Mouse (Mus musculus) CH12.LX (cell line): ENCODE data around the gene Pde11a. TPM values are rescaled to one million over a fixed set of nuclear protein-coding genes. Genes with fewer than 3 reads are reported as not detected.

Experiments
- DNase-seq: peaks from one replicate; pipeline ENCODE4 v3.0.0-alpha.2; 2013; ENCODE audit errors: extremely low read depth
- H3K27ac ChIP-seq: 2 replicates; pipeline ENCODE4 v1.5.1; 2012; ENCODE audit warnings: low read depth, mild to moderate bottlenecking, control low read depth, moderate library complexity; ENCODE audit not compliant: insufficient read depth
- H3K27me3 ChIP-seq: replicated peaks from 2 replicates; pipeline ENCODE3; 2012; ENCODE audit warnings: inconsistent platforms
- H3K36me3 ChIP-seq, 2 experiments: replicated peaks in 1 of 2; 2 replicates each; pipeline versions ENCODE3 to v1.6.1; 2012; ENCODE audit warnings: inconsistent platforms in 1 of 2, low read length in 1 of 2, mild to moderate bottlenecking in 1 of 2, mixed read lengths in 1 of 2, moderate library complexity in 1 of 2; ENCODE audit not compliant: control insufficient read depth in 1 of 2, insufficient read depth in 1 of 2
- H3K4me1 ChIP-seq, 2 experiments: 2 replicates each; pipeline ENCODE4 v1.6.1; 2012; ENCODE audit warnings: inconsistent platforms in 1 of 2, moderate library complexity in 1 of 2; ENCODE audit not compliant: insufficient read depth in 2 of 2, control insufficient read depth in 1 of 2
- H3K4me2 ChIP-seq: 2 replicates; pipeline ENCODE4 v1.6.1; 2012; ENCODE audit warnings: low read depth, mild to moderate bottlenecking, control low read depth; ENCODE audit not compliant: poor library complexity, insufficient read depth, severe bottlenecking
- H3K4me3 ChIP-seq, 3 experiments: fragments of 150-350 bp in 1 of 3; sonication (generic) in 1 of 3; replicated peaks in 1 of 3; 2 replicates each; pipeline versions ENCODE3 to v1.5.1; 2011 to 2012; ENCODE audit warnings: low read depth in 2 of 3, low read length in 2 of 3, mild to moderate bottlenecking in 2 of 3, moderate library complexity in 2 of 3, control low read depth in 1 of 3, improper control_type of control experiment in 1 of 3, inconsistent platforms in 1 of 3, mixed read lengths in 1 of 3; ENCODE audit not compliant: poor library complexity in 1 of 3
- H3K79me2 ChIP-seq: replicated peaks from 2 replicates; pipeline ENCODE4 v1.6.1; 2012; ENCODE audit warnings: mild to moderate bottlenecking, moderate library complexity; ENCODE audit not compliant: control insufficient read depth, poor library complexity, insufficient read depth, severe bottlenecking; ENCODE audit errors: extremely low read depth
- H3K9ac ChIP-seq: 2 replicates; pipeline ENCODE4 v1.6.1; 2012; ENCODE audit warnings: low read depth, mild to moderate bottlenecking, control low read depth, moderate library complexity; ENCODE audit not compliant: insufficient read depth
- H3K9me3 ChIP-seq: replicated peaks from 2 replicates; pipeline ENCODE3; 2012; ENCODE audit warnings: low read length, inconsistent platforms, mixed read lengths
- BHLHE40 ChIP-seq: IDR thresholded peaks from 2 replicates; pipeline ENCODE4 v1.6.1; 2011; ENCODE audit warnings: mild to moderate bottlenecking, low read depth, low read length, improper control_type of control experiment
- CHD1 ChIP-seq: IDR thresholded peaks from 2 replicates; pipeline ENCODE4 v1.6.1; 2012; ENCODE audit warnings: low read depth, low read length, improper control_type of control experiment, inconsistent platforms
- CTCF ChIP-seq, 2 experiments: IDR thresholded peaks in 1 of 2; conservative IDR thresholded peaks in 1 of 2; 2 replicates each; pipeline ENCODE4 v1.5.1; 2011 to 2012; ENCODE audit warnings: low read depth in 2 of 2, low read length in 2 of 2, improper control_type of control experiment in 1 of 2, inconsistent platforms in 1 of 2, mild to moderate bottlenecking in 1 of 2, moderate library complexity in 1 of 2
- EP300 ChIP-seq: IDR thresholded peaks from 2 replicates; pipeline ENCODE4 v1.6.1; 2011; ENCODE audit warnings: low read length, improper control_type of control experiment
- GABPA ChIP-seq: IDR thresholded peaks from 2 replicates; pipeline ENCODE4 v1.6.1; 2012; ENCODE audit warnings: low read depth, low read length, improper control_type of control experiment, inconsistent platforms; ENCODE audit not compliant: insufficient replicate concordance
- HCFC1 ChIP-seq: IDR thresholded peaks from 2 replicates; pipeline ENCODE4 v1.6.1; 2012; ENCODE audit warnings: low read depth, mild to moderate bottlenecking, inconsistent platforms, low read length, improper control_type of control experiment
- JUND ChIP-seq: conservative IDR thresholded peaks from 2 replicates; pipeline ENCODE4 v1.6.1; 2011; ENCODE audit warnings: low read depth, low read length, improper control_type of control experiment
- MXI1 ChIP-seq: IDR thresholded peaks from 2 replicates; pipeline ENCODE4 v1.6.1; 2011; ENCODE audit warnings: mild to moderate bottlenecking, low read depth, low read length, improper control_type of control experiment
- MYC ChIP-seq: IDR thresholded peaks from 2 replicates; pipeline ENCODE4 v1.6.1; 2011; ENCODE audit warnings: low read depth, mild to moderate bottlenecking, improper control_type of control experiment, low read length
- NELFE ChIP-seq: IDR thresholded peaks from 2 replicates; pipeline ENCODE4 v1.6.1; 2011; ENCODE audit warnings: low read depth, low read length, improper control_type of control experiment
- NRF1 ChIP-seq: IDR thresholded peaks from 2 replicates; pipeline ENCODE4 v1.6.1; 2014; ENCODE audit warnings: low read depth, mild to moderate bottlenecking, inconsistent platforms, low read length, improper control_type of control experiment, moderate library complexity
- PAX5 ChIP-seq: IDR thresholded peaks from 2 replicates; pipeline ENCODE4 v1.6.1; 2012; ENCODE audit warnings: low read length, inconsistent platforms, mixed read lengths
- RAD21 ChIP-seq: IDR thresholded peaks from 2 replicates; pipeline ENCODE4 v1.6.1; 2011; ENCODE audit warnings: low read depth, mild to moderate bottlenecking, low read length, improper control_type of control experiment, moderate library complexity
- RCOR1 ChIP-seq: conservative IDR thresholded peaks from 2 replicates; pipeline ENCODE4 v1.6.1; 2012; ENCODE audit warnings: low read depth, mild to moderate bottlenecking, inconsistent platforms, low read length, improper control_type of control experiment
- SIN3A ChIP-seq: IDR thresholded peaks from 2 replicates; pipeline ENCODE4 v1.6.1; 2012; ENCODE audit warnings: low read length, improper control_type of control experiment, inconsistent platforms
- SMC3 ChIP-seq: IDR thresholded peaks from 2 replicates; pipeline ENCODE4 v1.6.1; 2011; ENCODE audit warnings: low read depth, low read length, improper control_type of control experiment
- USF1 ChIP-seq: IDR thresholded peaks from 2 replicates; pipeline ENCODE4 v1.6.1; 2014; ENCODE audit warnings: low read depth, mild to moderate bottlenecking, inconsistent platforms, low read length, improper control_type of control experiment
- USF2 ChIP-seq: conservative IDR thresholded peaks from 2 replicates; pipeline ENCODE4 v1.6.1; 2011; ENCODE audit warnings: low read depth, low read length, improper control_type of control experiment
- ZC3H11A ChIP-seq: IDR thresholded peaks from 2 replicates; pipeline ENCODE4 v1.6.1; 2012; ENCODE audit warnings: low read depth, mild to moderate bottlenecking, inconsistent platforms, low read length, improper control_type of control experiment
- ZKSCAN1 ChIP-seq: IDR thresholded peaks from 2 replicates; pipeline ENCODE4 v1.6.1; 2012; ENCODE audit warnings: low read depth, inconsistent platforms, low read length, improper control_type of control experiment, borderline replicate concordance
- ZMIZ1 ChIP-seq: IDR thresholded peaks from 2 replicates; pipeline ENCODE4 v1.6.1; 2012; ENCODE audit warnings: low read depth, mild to moderate bottlenecking, inconsistent platforms, low read length, improper control_type of control experiment
- dilution Hi-C: fragments of 300-500 bp; cut with MboI; formaldehyde crosslinking; loops from 2 replicates; pipeline ENCODE4 v1.14.3; 2020; ENCODE audit warnings: low sequenced_read_pairs; ENCODE audit not compliant: extremely low pct_unique_long_range_greater_than_20kb, extremely low pct_ligation_motif_present
- in situ Hi-C: fragments of 300-500 bp; cut with MboI; formaldehyde crosslinking; loops from 3 replicates; pipeline ENCODE4 v1.14.3; 2019; ENCODE audit warnings: low sequenced_read_pairs, low pct_ligation_motif_present, low pct_unique_long_range_greater_than_20kb, mixed read lengths
- polyA plus RNA-seq: library from polyadenylated mRNA; unstranded; fragments of >175 nt; gene quantifications from 2 replicates; pipeline ENCODE4 v1.2.1, GENCODE M21; 2012; ENCODE audit warnings: low read depth; ENCODE audit not compliant: insufficient read length
- total RNA-seq, 2 experiments: library from RNA; depleted of rRNA; stranded (reverse); fragments of 300-350 nt in 1 of 2; fragments of >200 nt in 1 of 2; gene quantifications; 2 replicates each; pipeline ENCODE4 v1.2.3; 2012 to 2014

Pde11a gene
- total and polyA plus RNA-seq, 3 experiments, result 0.14 to 0.38 (median 0.21) TPM

GRCm38 (mm10) chr2:76285150-76285549, 53.4 kb downstream of the Pde11a start:
- in situ Hi-C loops, result no loop called here
- Histone ChIP-seq H3K4me1 (no peaks in the 10 kb centered on the region), H3K27me3 (no peaks in the 10 kb centered on the region), H3K27ac (no peak overlapping the region), H3K4me2 (no peak overlapping the region)
- DNase-seq, result no peak
- TF ChIP-seq CTCF (conservative IDR thresholded peaks at IDR 0.05 in 1 of 2, IDR thresholded peaks at IDR 0.05 in 1 of 2; ENCODE audit: low read depth in 2 of 2, low read length in 2 of 2) (peak; percentile 31 to 37; a peak in 2 of 4 replicates), GABPA (no peak), HCFC1 (no peak)
- TF ChIP-seq, all 38 proteins: peak for 1
- H3K79me2 ChIP-seq, result no peaks in the 10 kb centered on the region
- no peak overlapping the region for H3K9ac ChIP-seq
- dilution Hi-C loops, result no loop called here
- no peaks in the 10 kb centered on the region for H3K36me3 ChIP-seq
- H3K4me3 ChIP-seq, result no peak overlapping the region
- peaks cover 4% of the 10 kb centered on the region for H3K9me3 ChIP-seq

DNA sequence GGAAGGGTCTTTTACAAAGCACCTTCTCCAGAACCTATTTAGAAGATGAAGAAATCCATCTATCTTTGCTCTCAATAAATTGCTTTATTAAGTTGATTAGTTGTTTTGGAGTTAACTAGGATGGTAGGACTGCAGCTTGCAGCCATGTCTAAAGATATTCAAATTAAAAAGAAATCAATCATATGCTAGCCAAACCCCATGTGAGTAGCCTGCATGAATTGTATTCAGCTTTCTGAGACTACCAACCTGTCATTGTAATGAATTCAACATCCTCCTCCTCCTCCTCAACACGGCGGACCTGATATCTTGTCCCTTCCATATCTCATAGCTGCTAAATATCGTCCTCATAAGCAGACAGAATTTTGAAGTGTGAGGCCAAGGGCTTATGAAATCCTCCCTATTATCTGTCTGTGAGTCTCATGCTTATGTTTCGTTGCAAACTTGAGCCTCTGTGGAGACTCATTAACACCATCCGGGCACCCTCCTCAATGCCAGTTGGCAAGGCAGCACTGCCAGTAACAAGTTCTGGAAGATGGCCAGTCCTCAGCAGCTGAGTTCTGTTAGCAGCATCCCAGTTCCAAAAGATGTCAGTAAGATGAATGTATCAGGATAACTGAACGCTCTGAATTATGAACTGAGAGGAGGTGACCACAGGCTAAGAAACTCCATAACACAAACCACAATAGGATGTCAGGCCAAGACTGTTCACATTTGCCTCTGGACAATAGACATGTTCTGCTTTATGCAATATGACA, 55.0 kb downstream of the Pde11a start:
- Histone ChIP-seq H3K9ac (no peak overlapping the region), H3K4me1 (no peaks in the 10 kb centered on the region), H3K4me2 (no peak overlapping the region), H3K4me3 (no peak overlapping the region), H3K36me3 (no peaks in the 10 kb centered on the region), H3K27me3 (no peaks in the 10 kb centered on the region), H3K79me2 (no peaks in the 10 kb centered on the region), H3K9me3 (peaks cover 4% of the 10 kb centered on the region), H3K27ac (no peak overlapping the region)
- dilution Hi-C loops (no loop called here), in situ Hi-C loops (no loop called here)
- no peak for TF ChIP-seq ZMIZ1
- no peak for TF ChIP-seq PAX5
- no peak for TF ChIP-seq JUND
- TF ChIP-seq BHLHE40, result no peak
- no peak for TF ChIP-seq USF1
- no peak for TF ChIP-seq EP300
- TF ChIP-seq MXI1, result no peak
- TF ChIP-seq NRF1, result no peak
- no peak for TF ChIP-seq USF2
- no peak for TF ChIP-seq ZC3H11A
- no peak for TF ChIP-seq SMC3
- no peak for TF ChIP-seq HCFC1
- TF ChIP-seq CHD1, result no peak
- TF ChIP-seq SIN3A, result no peak
- TF ChIP-seq RAD21, result no peak
- TF ChIP-seq NELFE, result no peak
- TF ChIP-seq RCOR1, result no peak
- TF ChIP-seq ZKSCAN1, result no peak
- no peak for TF ChIP-seq MYC
- no peak for DNase-seq
